Mouse (Mus musculus) lung, postnatal 0 days (tissue): ENCODE measurements around the gene Dchs1.

Experiments used
- CTCF ChIP-seq: IDR thresholded peaks from 2 replicates; pipeline ENCODE4 v1.5.1; 2016; ENCODE audit warnings: antibody characterized with exemption, mild to moderate bottlenecking
- EP300 ChIP-seq: IDR thresholded peaks from 2 replicates; pipeline ENCODE4 v1.6.1; 2016; ENCODE audit warnings: antibody characterized with exemption, mild to moderate bottlenecking, control low read depth

DNA sequence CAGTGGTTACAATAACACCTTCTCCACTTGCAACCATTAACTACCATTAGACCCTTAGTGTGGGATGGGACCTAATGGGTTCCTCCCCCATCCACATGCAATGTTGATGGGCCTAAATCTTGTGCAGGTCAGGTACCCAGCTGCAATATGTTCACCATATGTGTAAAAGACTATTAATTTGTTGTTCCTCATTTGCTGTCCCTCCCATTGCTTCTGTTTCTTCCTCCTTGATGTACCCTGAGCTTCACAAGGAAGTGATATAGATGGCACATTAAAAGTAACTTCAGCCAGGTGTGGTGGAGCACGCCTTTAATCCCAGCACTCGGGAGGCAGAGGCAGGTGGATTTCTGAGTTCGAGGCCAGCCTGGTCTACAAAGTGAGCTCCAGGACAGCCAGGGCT, 9.5 kb upstream of the Dchs1 start:
- TF ChIP-seq CTCF, result no peak
- no peak for TF ChIP-seq EP300
